Mouse (Mus musculus) layer of hippocampus, adult 18-20 months (tissue): ENCODE results near the gene Rbm8a. TPM values are rescaled to one million over a fixed set of nuclear protein-coding genes. Genes with fewer than 3 reads are reported as not detected.

Experiments
- DNase-seq, 2 experiments: peaks; one replicate each; pipeline ENCODE4 v3.0.0; 2022; ENCODE audit warnings: low spot score in 2 of 2
- long read RNA-seq: library from polyadenylated mRNA; stranded (forward); transcript quantifications from one replicate; pipeline ENCODE4 v2.0.0, GENCODE M21; 2021
- total RNA-seq, 2 experiments: library from RNA; stranded (reverse); gene quantifications; 2 replicates each; pipeline ENCODE4 v1.2.3; 2021

The Rbm8a gene
- total RNA-seq = 10 to 100 TPM; 48.7 to 52.2 TPM
- long read RNA-seq, transcript Rbm8a-201 (6 exons, 2,608 nt) = major isoform, 11 of 34 reads
- long read RNA-seq, partial matches to known transcripts = 3 of 34 reads
- long read RNA-seq, other reads (novel, unspliced or antisense) = 12 of 34 reads

- DNase-seq = peak; percentile 95 to 99
Measured at GRCm38 (mm10) chr3:96629729-96630600, at the start of gene Rbm8a. Gene Rbm8a (plus strand): TSS chr3:96629933.

GRCm38 (mm10) chr3:96581141-96581540 lies 48.6 kb upstream of the Rbm8a start:
- no peak for DNase-seq

DNA sequence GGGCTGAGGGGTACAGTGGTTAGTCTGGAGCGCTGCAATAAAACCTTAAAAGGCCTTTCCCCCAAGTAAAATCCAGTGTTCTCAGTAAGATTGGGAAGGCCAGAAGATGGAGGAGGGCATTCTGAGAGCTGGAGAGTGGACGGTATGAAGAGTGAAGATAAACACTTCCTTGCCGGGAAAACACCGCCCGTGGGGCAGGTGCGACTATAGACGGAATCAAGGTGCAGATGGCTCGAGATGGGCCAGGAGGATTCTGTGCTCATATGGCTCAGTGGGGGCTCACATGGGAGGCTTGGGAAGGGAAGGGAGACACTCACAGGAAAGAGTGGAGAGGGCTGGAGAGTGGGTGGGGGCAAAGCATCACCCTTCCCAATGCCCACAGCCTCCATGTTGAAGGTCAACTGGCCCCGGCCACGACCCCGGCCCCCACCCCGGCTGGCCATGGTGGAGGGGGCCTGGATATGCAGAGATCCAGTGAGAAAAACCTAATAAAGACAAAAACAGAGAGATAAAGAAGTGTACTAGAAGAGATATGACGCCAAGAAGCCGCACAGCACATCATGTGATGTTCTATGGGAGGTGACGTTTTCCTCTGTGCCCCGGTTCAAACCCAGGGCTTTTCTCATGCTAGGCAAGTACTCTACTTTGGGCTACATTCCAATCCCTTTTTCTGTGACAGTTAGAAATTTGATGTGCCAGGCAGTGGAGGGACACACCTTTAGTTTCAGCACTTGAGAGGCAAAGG lies 47.8 kb upstream of the Rbm8a start:
- no peak for DNase-seq

DNA sequence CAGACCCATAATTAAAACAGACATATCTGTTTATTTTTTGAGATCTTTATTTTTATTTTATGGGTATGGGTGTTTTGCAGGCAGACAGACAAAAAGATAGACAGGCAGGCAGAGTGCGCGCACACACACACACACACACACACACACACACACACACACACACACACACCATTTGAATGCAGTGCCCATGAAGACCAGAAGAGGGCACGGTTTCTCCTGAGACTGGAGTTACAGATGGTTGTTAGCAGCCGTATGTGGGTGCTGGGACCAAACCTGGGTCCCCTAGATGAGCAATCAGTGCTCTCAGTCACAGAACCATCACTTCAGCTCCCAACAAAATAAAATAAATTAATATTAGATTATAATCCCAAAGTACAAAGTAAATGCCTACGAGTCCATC lies 46.3 kb upstream of the Rbm8a start:
- DNase-seq = no peak

DNA sequence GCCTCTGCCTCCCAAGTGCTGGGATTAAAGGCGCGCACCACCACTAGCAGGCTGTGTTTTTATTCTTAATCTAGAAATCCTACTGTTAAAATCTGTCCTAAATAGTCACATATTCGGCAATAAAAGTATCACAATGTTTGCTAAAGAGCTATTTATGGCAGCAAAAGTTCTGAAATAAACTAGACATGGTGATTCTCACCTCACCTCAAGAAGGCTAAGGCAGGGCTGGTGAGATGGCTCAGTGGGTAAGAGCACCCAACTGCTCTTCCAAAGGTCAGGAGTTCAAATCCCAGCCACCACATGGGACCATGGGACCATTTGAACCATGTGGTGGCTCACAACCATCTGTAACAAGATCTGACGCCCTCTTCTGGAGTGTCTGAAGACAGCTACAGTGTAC lies 39.1 kb upstream of the Rbm8a start:
- no peak for DNase-seq

GRCm38 (mm10) chr3:96593374-96593773 lies 36.4 kb upstream of the Rbm8a start:
- DNase-seq = no peak

DNA sequence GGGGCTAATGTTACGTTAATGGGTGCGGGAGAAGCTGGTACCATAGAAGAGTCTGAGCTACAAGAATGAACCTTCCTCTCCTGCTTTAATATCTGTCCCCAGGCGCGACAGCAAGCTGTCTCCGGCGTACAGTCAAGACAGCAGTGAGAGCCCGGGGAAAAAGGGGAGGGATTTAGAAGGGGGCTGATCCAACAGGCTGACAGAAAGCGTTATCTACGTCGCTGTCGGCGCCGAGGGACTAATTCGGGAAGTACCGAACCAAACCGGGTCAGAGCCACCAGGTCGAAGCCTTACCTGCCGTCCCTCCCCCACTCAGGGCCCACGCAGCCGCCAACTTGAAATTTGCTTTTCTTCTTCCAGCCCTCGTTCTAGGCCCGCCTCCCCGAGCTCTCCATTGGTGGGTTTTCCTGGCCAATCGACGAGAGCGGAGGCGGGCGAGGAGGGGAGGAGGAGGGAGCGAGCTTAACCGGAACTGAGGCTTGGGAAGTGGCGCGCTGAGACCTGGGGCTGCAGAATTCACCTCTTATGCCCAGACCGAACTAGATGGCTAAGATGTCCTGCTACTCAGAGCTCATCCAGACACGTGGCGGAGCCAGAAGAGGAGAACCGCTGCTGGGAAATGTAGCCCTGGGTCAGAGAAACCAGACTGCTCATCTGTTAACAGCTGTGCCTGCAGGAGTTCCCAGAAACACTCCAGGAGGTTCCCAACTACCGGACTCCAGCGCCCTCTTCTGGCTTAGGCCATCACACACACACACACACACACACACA lies 35.8 kb upstream of the Rbm8a start, which contains the start of gene Polr3gl:
Gene Polr3gl (minus strand): TSS at position 392 of the 771 bp plus-strand sequence.
- peak; percentile 91 to 95 for DNase-seq

GRCm38 (mm10) chr3:96594851-96595250 lies 34.9 kb upstream of the Rbm8a start:
- DNase-seq = no peak

GRCm38 (mm10) chr3:96595661-96596060 lies 34.1 kb upstream of the Rbm8a start:
- DNase-seq = no peak

DNA sequence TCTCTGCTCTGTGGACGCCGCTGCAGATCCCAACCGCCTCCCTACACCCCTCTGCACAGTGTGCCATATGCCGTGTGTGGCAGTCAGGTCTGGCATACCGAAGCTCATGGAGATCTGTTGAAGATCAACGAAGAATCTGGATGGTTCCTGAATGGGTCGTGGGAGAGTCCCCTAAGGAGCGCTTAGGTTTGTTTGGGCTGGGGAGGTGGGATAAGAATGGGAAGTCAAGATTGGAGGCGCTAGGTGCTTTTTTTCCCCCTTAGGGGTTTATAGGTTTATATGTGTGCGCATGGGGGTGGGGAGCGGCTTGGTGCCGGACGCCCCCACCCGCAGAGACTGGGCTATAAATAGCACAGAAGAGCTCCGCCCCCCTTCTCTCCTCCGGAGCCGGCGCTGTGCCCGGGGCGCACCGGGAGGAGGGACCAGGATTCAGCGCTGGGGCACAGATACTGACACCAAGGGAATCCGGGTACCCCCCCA lies 33.5 kb upstream of the Rbm8a start, which contains the start of gene Ankrd34a:
Gene Ankrd34a (plus strand): TSS at position 409 of the 480 bp plus-strand sequence.
- peak; percentile 79 to 85 for DNase-seq

GRCm38 (mm10) chr3:96596855-96597254 lies 32.9 kb upstream of the Rbm8a start:
- DNase-seq = no peak

DNA sequence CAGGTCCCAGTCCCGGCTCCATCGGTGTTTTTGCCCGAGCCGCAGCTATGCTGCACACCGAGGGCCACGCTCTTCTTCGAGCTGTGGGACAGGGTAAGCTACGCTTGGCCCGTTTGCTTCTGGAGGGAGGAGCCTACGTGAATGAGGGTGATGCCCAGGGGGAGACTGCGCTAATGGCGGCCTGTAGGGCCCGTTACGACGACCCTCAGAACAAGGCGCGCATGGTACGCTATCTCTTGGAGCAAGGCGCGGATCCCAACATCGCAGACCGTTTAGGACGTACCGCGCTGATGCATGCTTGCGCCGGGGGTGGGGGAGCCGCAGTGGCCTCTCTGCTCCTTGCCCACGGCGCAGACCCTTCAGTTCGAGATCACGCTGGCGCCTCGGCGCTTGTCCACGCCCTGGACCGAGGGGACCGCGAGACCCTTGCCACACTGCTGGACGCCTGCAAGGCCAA lies 32.3 kb upstream of the Rbm8a start:
- no peak for DNase-seq

GRCm38 (mm10) chr3:96598156-96599068 lies 31.3 kb upstream of the Rbm8a start:
- DNase-seq = no peak

DNA sequence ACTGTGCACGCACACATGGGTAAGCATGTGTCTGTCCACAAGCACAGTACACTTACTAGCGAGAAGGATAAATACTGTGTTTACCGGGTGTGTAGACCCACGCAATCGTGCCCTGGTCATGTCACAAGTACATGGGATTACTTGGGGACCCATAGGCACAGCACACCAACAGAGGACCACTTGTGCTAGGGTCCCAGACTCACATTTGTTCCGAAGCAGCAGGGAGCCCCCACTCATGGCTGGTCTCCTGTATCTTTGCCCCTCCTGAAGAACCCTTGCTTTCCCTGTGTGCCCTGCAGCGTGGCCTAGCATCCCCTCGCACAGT lies 30.7 kb upstream of the Rbm8a start:
- DNase-seq = no peak

DNA sequence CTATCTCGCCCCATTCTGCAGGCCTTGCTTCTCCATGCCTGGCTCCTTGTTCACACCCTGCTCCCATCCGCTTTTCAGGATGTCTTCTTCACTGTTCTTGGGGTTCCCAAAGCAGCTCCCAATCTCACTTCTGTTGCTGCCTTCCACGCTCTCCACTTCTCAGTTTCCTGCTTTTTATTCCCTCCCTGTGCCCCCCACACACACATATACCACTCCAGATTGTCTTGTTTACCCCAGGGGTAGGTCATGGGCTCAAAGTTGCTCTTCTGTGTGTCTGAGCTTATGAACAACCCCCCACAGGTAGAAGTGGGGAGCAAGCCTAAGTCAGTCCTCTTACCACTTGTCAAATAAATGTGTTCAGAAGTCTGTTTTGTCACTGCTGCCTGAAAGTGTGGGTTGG lies 30.3 kb upstream of the Rbm8a start:
- no peak for DNase-seq

DNA sequence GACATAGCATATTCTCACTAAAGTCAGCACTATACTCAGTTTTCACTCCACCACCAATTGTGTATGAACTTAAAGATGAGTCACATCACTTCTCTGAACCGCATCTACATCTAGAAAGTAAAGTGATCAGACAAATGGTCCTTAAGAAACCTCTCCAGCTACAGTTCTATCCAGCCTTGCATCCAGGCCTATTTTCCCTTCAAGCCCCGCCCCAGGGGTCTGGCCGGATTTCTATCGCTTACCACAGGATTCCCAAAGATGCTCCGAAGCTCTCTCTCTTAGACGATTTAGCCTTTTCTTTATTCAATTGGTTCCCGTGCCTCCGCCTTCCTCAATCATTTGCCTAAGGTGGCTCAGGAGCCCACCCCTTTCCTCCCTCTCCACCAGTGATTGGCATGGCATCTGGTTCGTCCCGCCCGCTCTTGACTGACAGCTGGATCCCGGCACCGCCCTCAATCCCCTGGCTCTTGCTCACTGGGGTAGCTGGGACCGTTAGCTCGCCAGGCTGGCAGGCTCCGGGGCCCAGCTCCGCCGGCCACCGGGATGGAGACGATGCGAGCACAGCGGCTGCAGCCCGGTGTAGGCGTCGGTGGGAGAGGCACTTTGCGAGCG lies 29.0 kb upstream of the Rbm8a start, which contains the start of gene Lix1l:
Gene Lix1l (plus strand): TSS at position 511 of the 612 bp plus-strand sequence.
- DNase-seq = peak; percentile 96 to 97

DNA sequence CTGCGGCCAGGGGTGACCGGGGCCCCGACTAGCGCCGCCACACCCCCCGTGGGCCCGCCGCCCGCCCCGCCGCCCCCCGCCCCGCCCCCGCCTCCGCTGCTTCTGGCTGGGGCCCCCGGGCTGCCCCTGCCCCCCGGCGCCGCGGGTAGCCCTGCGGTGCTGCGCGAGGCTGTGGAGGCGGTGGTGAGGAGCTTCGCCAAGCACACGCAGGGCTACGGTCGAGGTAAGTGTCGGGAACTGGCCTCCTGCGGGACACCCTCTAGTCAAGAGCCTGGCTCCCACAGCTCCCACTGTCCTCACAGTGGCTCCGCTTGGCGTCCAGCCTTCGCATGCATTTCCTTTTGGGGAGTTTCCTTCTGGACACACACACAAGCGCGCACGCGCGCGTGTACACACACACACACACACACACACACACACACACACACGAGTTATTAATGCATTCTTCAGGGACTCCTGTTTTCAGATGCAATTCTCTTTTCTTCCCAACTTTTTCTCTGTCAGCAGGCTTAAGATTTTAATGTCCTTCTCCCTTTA lies 28.4 kb upstream of the Rbm8a start:
- DNase-seq = peak in 1 of 2 experiments; percentile 64

DNA sequence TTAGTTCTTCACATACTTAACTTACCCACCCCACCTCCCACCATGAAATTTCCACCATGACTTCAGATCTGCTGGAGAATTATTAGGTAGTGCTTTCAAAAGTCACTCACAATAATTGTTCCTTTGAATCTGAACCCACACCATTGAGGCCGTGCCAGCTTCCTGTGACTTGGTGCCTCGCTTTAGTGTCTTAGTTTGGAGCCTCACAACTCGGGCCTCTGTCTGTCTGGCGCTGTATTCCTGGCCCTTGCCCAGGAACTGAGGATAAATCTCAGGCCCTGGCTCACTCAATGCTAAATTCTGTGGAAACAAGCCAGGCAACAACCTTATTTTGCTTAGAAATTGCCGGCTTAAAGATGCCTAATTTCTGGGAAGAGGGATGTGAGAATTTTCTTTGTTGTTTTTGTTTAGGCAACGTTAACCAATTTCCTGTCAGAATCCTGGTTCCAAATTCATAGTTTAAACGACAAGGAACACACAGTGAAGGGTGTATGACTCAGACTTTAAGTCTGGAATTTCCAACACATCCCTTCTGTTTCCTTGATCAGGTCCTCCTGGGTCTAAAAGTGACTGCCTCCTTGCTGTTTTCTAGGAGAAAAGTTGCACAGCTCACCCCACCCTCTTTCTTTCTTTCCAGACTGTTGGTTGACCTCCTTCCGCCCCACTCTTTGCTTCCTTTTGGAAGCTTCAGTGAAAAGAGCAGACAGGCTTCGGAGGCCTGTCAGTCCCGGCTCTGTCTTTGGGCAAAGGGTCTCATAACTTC lies 27.6 kb upstream of the Rbm8a start:
- DNase-seq = no peak
